Mouse (Mus musculus): ENCODE data around the gene Gm9903. TPM values are rescaled to one million over a fixed set of nuclear protein-coding genes. Genes with fewer than 3 reads are reported as not detected.

Gm9903 gene
- polyA plus RNA-seq, 2 experiments, result 0.80 to 0.89 TPM

DNA sequence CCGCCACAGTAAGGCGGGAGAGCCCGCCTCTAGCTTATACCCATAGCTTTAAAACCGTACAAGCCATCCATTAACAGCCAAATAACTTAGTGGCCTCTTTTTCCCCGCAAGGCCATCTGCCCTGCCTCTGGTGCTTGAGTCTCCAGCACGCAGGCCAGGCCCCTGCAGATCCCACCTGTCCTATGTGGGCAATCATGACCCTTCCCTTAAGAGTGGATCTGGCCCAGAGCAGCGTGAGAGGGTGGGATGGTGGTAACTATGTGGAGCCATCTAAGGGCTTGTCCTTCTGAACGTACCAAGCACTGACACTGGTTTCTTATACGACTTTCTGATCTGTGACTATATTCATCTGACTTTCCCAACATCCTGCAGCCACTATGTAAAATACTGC, 23.1 kb downstream of the Gm9903 start:
- peaks cover 20% of the 10 kb centered on the region for H3K4me1 ChIP-seq (ENCODE audit: control insufficient read depth, insufficient read depth, low read length)
- WGBS, result 2% methylated on average over 8 of the region's 9 CpGs
- DNase-seq (ENCODE audit: low spot score) (no peak), ATAC-seq (ENCODE audit: low FRiP score, low read depth) (peak; percentile 3; the same call in 1 of the 2 replicates)
- peaks cover 45% of the 10 kb centered on the region for H3K36me3 ChIP-seq (ENCODE audit: control insufficient read depth, insufficient read depth, low read length)
- H3K4me3 ChIP-seq (replicated peaks; ENCODE audit: low read length), result peak overlapping the region; percentile 85
- H3K9ac ChIP-seq (ENCODE audit: low read depth, low read length, severe bottlenecking), result no peak overlapping the region; the same call in 1 of the 2 replicates
- peak overlapping the region; percentile 71 for H3K4me2 ChIP-seq (replicated peaks; ENCODE audit: low read depth, low read length, severe bottlenecking)
- no peaks in the 10 kb centered on the region for H3K9me3 ChIP-seq (ENCODE audit: control insufficient read depth, low read length)
- no peaks in the 10 kb centered on the region for H3K27me3 ChIP-seq (ENCODE audit: control insufficient read depth, insufficient read depth, low read length)
- no peak for TF ChIP-seq POLR2A (IDR thresholded peaks at IDR 0.05; ENCODE audit: borderline replicate concordance, extremely low read depth, insufficient read depth, insufficient read length)
- peak overlapping the region; percentile 34 for H3K27ac ChIP-seq (replicated peaks; ENCODE audit: low read depth, low read length)

DNA sequence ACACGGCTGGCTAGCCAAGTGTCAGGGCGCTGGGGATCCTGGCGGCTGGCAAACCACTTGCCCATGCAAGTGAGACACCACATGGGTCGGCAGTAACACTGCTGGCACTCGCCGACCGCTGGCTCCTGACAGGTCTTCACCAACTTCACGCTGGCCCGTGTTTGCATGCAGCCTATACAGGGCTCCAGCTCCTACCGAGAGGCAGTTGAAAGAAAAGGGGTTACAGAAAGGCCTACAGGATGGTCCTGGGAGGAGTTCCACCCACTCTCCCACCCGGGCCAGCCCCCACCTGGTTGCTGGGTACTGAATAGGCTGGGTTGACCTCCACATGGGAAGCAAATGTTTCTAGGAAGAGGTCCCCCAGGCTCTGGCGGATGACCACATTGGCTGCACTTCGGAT, 24.7 kb downstream of the Gm9903 start:
- peaks cover 32% of the 10 kb centered on the region for H3K36me3 ChIP-seq (ENCODE audit: control insufficient read depth, insufficient read depth, low read length)
- H3K4me3 ChIP-seq (replicated peaks; ENCODE audit: low read length), result no peak overlapping the region
- no peak for TF ChIP-seq POLR2A (IDR thresholded peaks at IDR 0.05; ENCODE audit: borderline replicate concordance, extremely low read depth, insufficient read depth, insufficient read length)
- DNase-seq (ENCODE audit: low spot score) (no peak), ATAC-seq (ENCODE audit: low FRiP score, low read depth) (no peak)
- H3K4me2 ChIP-seq (replicated peaks; ENCODE audit: low read depth, low read length, severe bottlenecking), result no peak overlapping the region
- 94% methylated on average over 11 of the region's 13 CpGs for WGBS
- no peaks in the 10 kb centered on the region for H3K27me3 ChIP-seq (ENCODE audit: control insufficient read depth, insufficient read depth, low read length)
- no peak overlapping the region for H3K9ac ChIP-seq (ENCODE audit: low read depth, low read length, severe bottlenecking)
- no peak overlapping the region for H3K27ac ChIP-seq (replicated peaks; ENCODE audit: low read depth, low read length)
- H3K9me3 ChIP-seq (ENCODE audit: control insufficient read depth, low read length), result no peaks in the 10 kb centered on the region
- peaks cover 24% of the 10 kb centered on the region for H3K4me1 ChIP-seq (ENCODE audit: control insufficient read depth, insufficient read depth, low read length)

DNA sequence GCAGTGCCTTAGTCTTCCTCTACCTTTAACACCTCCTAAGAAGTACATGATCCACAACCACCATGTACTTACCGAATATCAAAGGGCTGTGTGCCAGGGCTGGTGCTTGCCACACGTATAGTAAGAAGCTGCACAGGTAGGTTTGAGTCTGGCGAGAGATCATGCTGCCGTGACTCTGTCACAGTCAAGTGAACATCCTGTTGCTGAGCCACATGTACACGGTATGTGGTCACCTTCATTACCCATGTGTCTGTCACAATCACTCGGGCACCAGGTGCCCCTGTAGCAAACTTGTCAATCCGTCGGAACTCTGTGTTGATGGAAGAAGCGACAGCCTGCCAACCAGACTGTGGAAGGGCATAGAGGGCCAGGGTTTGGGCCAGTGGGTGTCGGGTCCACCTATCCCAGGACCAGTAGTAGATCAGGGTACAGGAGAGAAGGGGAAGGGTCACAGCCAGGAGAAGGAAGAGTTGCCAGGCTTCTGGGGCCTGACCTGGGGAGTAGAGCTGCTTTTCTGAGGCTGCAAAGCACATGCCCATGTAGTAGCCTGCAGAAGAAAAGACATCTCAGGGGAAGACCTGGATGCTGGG, 25.6 kb downstream of the Gm9903 start:
- Histone ChIP-seq H3K4me1 (ENCODE audit: control insufficient read depth, insufficient read depth, low read length) (peaks cover 20% of the 10 kb centered on the region), H3K27me3 (ENCODE audit: control insufficient read depth, insufficient read depth, low read length) (no peaks in the 10 kb centered on the region), H3K27ac (replicated peaks; ENCODE audit: low read depth, low read length) (no peak overlapping the region), H3K4me3 (replicated peaks; ENCODE audit: low read length) (no peak overlapping the region), H3K36me3 (ENCODE audit: control insufficient read depth, insufficient read depth, low read length) (peaks cover 28% of the 10 kb centered on the region), H3K9me3 (ENCODE audit: control insufficient read depth, low read length) (no peaks in the 10 kb centered on the region), H3K4me2 (replicated peaks; ENCODE audit: low read depth, low read length, severe bottlenecking) (no peak overlapping the region), H3K9ac (ENCODE audit: low read depth, low read length, severe bottlenecking) (no peak overlapping the region)
- DNase-seq (ENCODE audit: low spot score) (no peak), ATAC-seq (ENCODE audit: low FRiP score, low read depth) (no peak)
- TF ChIP-seq POLR2A (IDR thresholded peaks at IDR 0.05; ENCODE audit: borderline replicate concordance, extremely low read depth, insufficient read depth, insufficient read length), result no peak
- WGBS, result 95% methylated on average over 10 of the region's 10 CpGs

DNA sequence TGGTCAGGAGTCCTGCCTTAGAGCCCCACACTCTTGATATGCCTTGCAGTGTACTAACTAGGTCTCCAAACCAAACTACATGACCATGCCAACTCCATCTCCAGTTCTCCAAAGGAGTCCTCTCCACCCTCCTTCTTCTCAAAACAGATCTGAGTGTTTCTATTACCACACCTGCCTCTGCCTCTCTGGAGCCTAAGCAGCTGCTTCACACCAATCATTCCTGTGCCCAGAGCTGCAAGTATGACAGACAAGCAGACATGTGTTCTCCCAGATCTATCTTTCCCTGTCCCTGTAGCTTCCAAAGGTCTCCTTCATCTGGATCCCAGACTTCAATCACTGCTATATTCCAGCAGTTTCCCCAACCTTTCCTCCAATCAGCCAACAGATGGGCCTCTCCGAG, 27.0 kb downstream of the Gm9903 start:
- Histone ChIP-seq H3K9ac (ENCODE audit: low read depth, low read length, severe bottlenecking) (peak overlapping the region; percentile 40), H3K4me1 (ENCODE audit: control insufficient read depth, insufficient read depth, low read length) (peaks cover 13% of the 10 kb centered on the region), H3K36me3 (ENCODE audit: control insufficient read depth, insufficient read depth, low read length) (peaks cover 37% of the 10 kb centered on the region), H3K4me2 (replicated peaks; ENCODE audit: low read depth, low read length, severe bottlenecking) (peak overlapping the region; percentile 86), H3K27me3 (ENCODE audit: control insufficient read depth, insufficient read depth, low read length) (no peaks in the 10 kb centered on the region), H3K9me3 (ENCODE audit: control insufficient read depth, low read length) (no peaks in the 10 kb centered on the region), H3K4me3 (replicated peaks; ENCODE audit: low read length) (peak overlapping the region; percentile 68), H3K27ac (replicated peaks; ENCODE audit: low read depth, low read length) (no peak overlapping the region)
- DNase-seq (ENCODE audit: low spot score) (no peak), ATAC-seq (ENCODE audit: low FRiP score, low read depth) (no peak)
- no peak for TF ChIP-seq POLR2A (IDR thresholded peaks at IDR 0.05; ENCODE audit: borderline replicate concordance, extremely low read depth, insufficient read depth, insufficient read length)
- 43% methylated on average over 1 of the region's 1 CpGs for WGBS

DNA sequence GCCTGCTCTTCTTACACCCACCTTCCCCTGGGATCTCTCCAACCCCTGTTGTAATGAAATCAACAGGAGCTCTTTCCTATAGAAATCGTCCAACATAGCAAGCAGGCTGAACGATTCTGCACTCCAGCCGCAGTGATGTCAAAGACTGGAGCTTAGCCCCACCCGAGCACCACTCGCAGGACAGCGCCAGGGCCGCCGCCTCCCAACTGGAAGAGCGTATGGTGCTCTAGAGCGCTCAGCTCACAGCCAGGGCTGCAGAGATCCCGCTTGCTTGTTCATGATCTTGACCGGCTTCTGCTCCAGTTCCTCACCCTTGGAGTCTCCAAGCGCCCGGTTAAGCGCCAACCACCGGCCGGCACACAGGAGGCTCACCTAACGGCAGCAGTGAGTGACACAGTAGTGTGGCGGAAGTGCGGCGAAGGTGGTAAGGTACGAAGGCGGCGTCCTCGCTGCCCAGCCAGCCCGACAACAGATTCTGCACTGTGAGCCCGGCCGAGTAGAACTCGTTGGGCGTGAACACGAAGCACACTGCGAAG, 27.6 kb downstream of the Gm9903 start:
- peaks cover 13% of the 10 kb centered on the region for H3K4me1 ChIP-seq (ENCODE audit: control insufficient read depth, insufficient read depth, low read length)
- peak; percentile 7 for ATAC-seq (ENCODE audit: low FRiP score, low read depth)
- peak overlapping the region; percentile 68 for H3K4me3 ChIP-seq (replicated peaks; ENCODE audit: low read length)
- DNase-seq (ENCODE audit: low spot score), result peak; percentile 25
- peak overlapping the region; percentile 40 for H3K9ac ChIP-seq (ENCODE audit: low read depth, low read length, severe bottlenecking)
- H3K36me3 ChIP-seq (ENCODE audit: control insufficient read depth, insufficient read depth, low read length), result peaks cover 42% of the 10 kb centered on the region
- peak overlapping the region; percentile 23 for H3K27ac ChIP-seq (replicated peaks; ENCODE audit: low read depth, low read length)
- H3K27me3 ChIP-seq (ENCODE audit: control insufficient read depth, insufficient read depth, low read length), result no peaks in the 10 kb centered on the region
- no peaks in the 10 kb centered on the region for H3K9me3 ChIP-seq (ENCODE audit: control insufficient read depth, low read length)
- under 1% methylated on average over 32 of the region's 32 CpGs for WGBS
- H3K4me2 ChIP-seq (replicated peaks; ENCODE audit: low read depth, low read length, severe bottlenecking), result peak overlapping the region; percentile 86
- TF ChIP-seq POLR2A (IDR thresholded peaks at IDR 0.05; ENCODE audit: borderline replicate concordance, extremely low read depth, insufficient read depth, insufficient read length), result no peak

Measured in limb, embryonic 14.5 days (tissue).